Mouse (Mus musculus): Measurements from ENCODE around the gene Tmem110. TPM values are rescaled to one million over a fixed set of nuclear protein-coding genes. Genes with fewer than 3 reads are reported as not detected.

Gene Tmem110
- total and polyA plus RNA-seq, 3 experiments = 11.6 to 21.0 TPM; not detected in 1

GRCm38 (mm10) chr14:30880251-30880650, 54.9 kb downstream of the Tmem110 start:
- H3K79me2 ChIP-seq (ENCODE audit: control insufficient read depth, insufficient read depth, low read length, poor library complexity) = no peaks in the 10 kb centered on the region
- DNase-seq (ENCODE audit: low read depth, low spot score) = no peak
- no peak overlapping the region for H3K27ac ChIP-seq (ENCODE audit: control insufficient read depth, low read depth, low read length)
- no peaks in the 10 kb centered on the region; a peak in 1 of 4 replicates for H3K4me1 ChIP-seq (ENCODE audit: control insufficient read depth in 1 of 2, insufficient read depth in 2 of 2, low read length in 2 of 2)
- no peaks in the 10 kb centered on the region for H3K27me3 ChIP-seq (ENCODE audit: control insufficient read depth in 1 of 2, insufficient read depth in 2 of 2, low read length in 2 of 2)
- TF ChIP-seq BHLHE40 (IDR thresholded peaks at IDR 0.05; ENCODE audit: borderline replicate concordance, low read depth, low read length) = no peak
- no peak for TF ChIP-seq SIN3A (IDR thresholded peaks at IDR 0.05; ENCODE audit: low read length)
- TF ChIP-seq SMC3 (IDR thresholded peaks at IDR 0.05; ENCODE audit: low read depth, low read length) = no peak
- no peak for TF ChIP-seq ELF1 (IDR thresholded peaks at IDR 0.05; ENCODE audit: low read depth, low read length)
- TF ChIP-seq ZC3H11A (IDR thresholded peaks at IDR 0.05; ENCODE audit: low read depth, low read length) = no peak
- no peak for TF ChIP-seq TBP (IDR thresholded peaks at IDR 0.05; ENCODE audit: low read depth, low read length)
- TF ChIP-seq TAL1 (IDR thresholded peaks at IDR 0.05; ENCODE audit: low read length) = no peak
- TF ChIP-seq CHD1 (IDR thresholded peaks at IDR 0.05; ENCODE audit: low read depth, low read length) = no peak
- no peak for TF ChIP-seq MEF2A (IDR thresholded peaks at IDR 0.05; ENCODE audit: extremely low read depth, insufficient replicate concordance, low read depth, low read length, poor library complexity, severe bottlenecking)
- TF ChIP-seq EP300 (IDR thresholded peaks at IDR 0.05; ENCODE audit: low read depth in 1 of 2, low read length in 2 of 2) = no peak
- no peak for TF ChIP-seq MAX (IDR thresholded peaks at IDR 0.05; ENCODE audit: low read length)
- no peak for TF ChIP-seq MAFK (IDR thresholded peaks at IDR 0.05; ENCODE audit: borderline replicate concordance, low read depth, low read length)
- no peak for TF ChIP-seq GATA1 (IDR thresholded peaks at IDR 0.05; ENCODE audit: low read depth, low read length)
- TF ChIP-seq POLR2A (IDR thresholded peaks at IDR 0.05; ENCODE audit: control insufficient read depth in 1 of 2, insufficient read depth in 1 of 2, low read depth in 1 of 2, low read length in 2 of 2, poor library complexity in 1 of 2) = no peak
- TF ChIP-seq POLR2AphosphoS5 (IDR thresholded peaks at IDR 0.05; ENCODE audit: borderline replicate concordance, low read depth, low read length) = no peak
- TF ChIP-seq E2F4 (IDR thresholded peaks at IDR 0.05; ENCODE audit: borderline replicate concordance, low read depth, low read length) = no peak
- TF ChIP-seq NRF1 (IDR thresholded peaks at IDR 0.05; ENCODE audit: insufficient read depth, low read depth, low read length, poor library complexity, severe bottlenecking) = no peak
- no peak for TF ChIP-seq KAT2A (conservative IDR thresholded peaks at IDR 0.05; ENCODE audit: low read depth, low read length)
- H3K9me3 ChIP-seq (replicated peaks; ENCODE audit: insufficient read depth, low read length) = no peaks in the 10 kb centered on the region
- H3K9ac ChIP-seq (ENCODE audit: control insufficient read depth, low read depth, low read length, poor library complexity, severe bottlenecking) = no peak overlapping the region
- no peaks in the 10 kb centered on the region for H3K36me3 ChIP-seq (ENCODE audit: control insufficient read depth in 1 of 2, insufficient read depth in 2 of 2, low read length in 2 of 2)
- no peak overlapping the region for H3K4me3 ChIP-seq (ENCODE audit: control insufficient read depth in 1 of 2, insufficient read depth in 1 of 2, low read depth in 2 of 2, low read length in 2 of 2)

- H3K27me3 ChIP-seq (ENCODE audit: control insufficient read depth in 1 of 2, insufficient read depth in 2 of 2, low read length in 2 of 2) = no peaks in the 10 kb centered on the region
- TF ChIP-seq ZMIZ1 (IDR thresholded peaks at IDR 0.05; ENCODE audit: low read depth, low read length) = no peak
- TF ChIP-seq RAD21 (IDR thresholded peaks at IDR 0.05; ENCODE audit: low read depth, low read length) = peak; percentile 86
- TF ChIP-seq CTCF (IDR thresholded peaks at IDR 0.05 in 2 of 3, conservative IDR thresholded peaks at IDR 0.05 in 1 of 3; ENCODE audit: control insufficient read depth in 1 of 3, insufficient read depth in 1 of 3, low read depth in 2 of 3, low read length in 3 of 3, poor library complexity in 1 of 3, severe bottlenecking in 1 of 3) = peak; percentile 74 to 84 (median 79)
- no peak for TF ChIP-seq MEF2A (IDR thresholded peaks at IDR 0.05; ENCODE audit: extremely low read depth, insufficient replicate concordance, low read depth, low read length, poor library complexity, severe bottlenecking)
- no peak for TF ChIP-seq ELF1 (IDR thresholded peaks at IDR 0.05; ENCODE audit: low read depth, low read length)
- no peak for TF ChIP-seq TBP (IDR thresholded peaks at IDR 0.05; ENCODE audit: low read depth, low read length)
- no peak for TF ChIP-seq POLR2A (IDR thresholded peaks at IDR 0.05; ENCODE audit: control insufficient read depth in 1 of 2, insufficient read depth in 1 of 2, low read depth in 1 of 2, low read length in 2 of 2, poor library complexity in 1 of 2)
- TF ChIP-seq JUND (IDR thresholded peaks at IDR 0.05; ENCODE audit: low read depth, low read length) = no peak
- TF ChIP-seq ZKSCAN1 (IDR thresholded peaks at IDR 0.05; ENCODE audit: low read depth, low read length) = no peak
- no peak for TF ChIP-seq MAX (IDR thresholded peaks at IDR 0.05; ENCODE audit: low read length)
- peak; percentile 73 for TF ChIP-seq SMC3 (IDR thresholded peaks at IDR 0.05; ENCODE audit: low read depth, low read length)
- peak; percentile 63; the same call in 1 of the 2 replicates for TF ChIP-seq ZC3H11A (IDR thresholded peaks at IDR 0.05; ENCODE audit: low read depth, low read length)
- no peak for TF ChIP-seq MAZ (IDR thresholded peaks at IDR 0.05; ENCODE audit: low read depth, low read length)
- peak; percentile 75 for DNase-seq (ENCODE audit: low read depth, low spot score)
- H3K9me3 ChIP-seq (replicated peaks; ENCODE audit: insufficient read depth, low read length) = no peaks in the 10 kb centered on the region
- no peaks in the 10 kb centered on the region for H3K36me3 ChIP-seq (ENCODE audit: control insufficient read depth in 1 of 2, insufficient read depth in 2 of 2, low read length in 2 of 2)
- H3K27ac ChIP-seq (ENCODE audit: control insufficient read depth, low read depth, low read length) = no peak overlapping the region
- H3K79me2 ChIP-seq (ENCODE audit: control insufficient read depth, insufficient read depth, low read length, poor library complexity) = no peaks in the 10 kb centered on the region
- no peak overlapping the region for H3K4me3 ChIP-seq (ENCODE audit: control insufficient read depth in 1 of 2, insufficient read depth in 1 of 2, low read depth in 2 of 2, low read length in 2 of 2)
- no peak overlapping the region for H3K9ac ChIP-seq (ENCODE audit: control insufficient read depth, low read depth, low read length, poor library complexity, severe bottlenecking)
- no peaks in the 10 kb centered on the region for H3K4me1 ChIP-seq (ENCODE audit: control insufficient read depth in 1 of 2, insufficient read depth in 2 of 2, low read length in 2 of 2)
Measured at GRCm38 (mm10) chr14:30880811-30881717, 55.7 kb downstream of the Tmem110 start.
